Mouse (Mus musculus) thymus, adult 2 months (tissue): ENCODE measurements around the gene Trpm8. TPM values are rescaled to one million over a fixed set of nuclear protein-coding genes. Genes with fewer than 3 reads are reported as not detected.
A peak's percentile ranks its signal among the peaks of the same experiment; 100 is the strongest.

Experiments
- DNase-seq: peaks from one replicate; pipeline ENCODE4 v3.0.0; 2021
- H3K27ac ChIP-seq: fragments of 200-500 bp; 2 replicates; pipeline ENCODE4 v1.5.1; 2012; ENCODE audit warnings: low read length, control low read depth; ENCODE audit not compliant: control insufficient read depth, insufficient read depth
- H3K27me3 ChIP-seq: fragments of 200-500 bp; 2 replicates; pipeline ENCODE4 v1.6.1; 2012; ENCODE audit warnings: mild to moderate bottlenecking, low read length, moderate library complexity, mixed read lengths; ENCODE audit not compliant: control insufficient read depth, insufficient read depth
- H3K36me3 ChIP-seq: fragments of 200-500 bp; 2 replicates; pipeline ENCODE4 v1.6.1; 2012; ENCODE audit warnings: mild to moderate bottlenecking, low read length, moderate library complexity; ENCODE audit not compliant: control insufficient read depth, insufficient read depth
- H3K4me1 ChIP-seq: fragments of 200-500 bp; replicated peaks from 2 replicates; pipeline ENCODE4 v1.6.1; 2012; ENCODE audit warnings: low read length; ENCODE audit not compliant: control insufficient read depth, insufficient read depth
- H3K4me3 ChIP-seq: fragments of 200-500 bp; 2 replicates; pipeline ENCODE4 v1.5.1; 2012; ENCODE audit warnings: mild to moderate bottlenecking, low read length, control low read depth, moderate library complexity; ENCODE audit not compliant: control insufficient read depth, insufficient read depth
- CTCF ChIP-seq: fragments of 200-500 bp; IDR thresholded peaks from 2 replicates; pipeline ENCODE4 v1.5.1; 2012; ENCODE audit warnings: mild to moderate bottlenecking, control low read depth, low read length, moderate library complexity, borderline replicate concordance; ENCODE audit not compliant: control insufficient read depth, poor library complexity, insufficient read depth; ENCODE audit errors: extremely low read depth
- POLR2A ChIP-seq: fragments of 200-500 bp; IDR thresholded peaks from 2 replicates; pipeline ENCODE4 v1.6.1; 2012; ENCODE audit warnings: mild to moderate bottlenecking, low read length, control low read depth, moderate library complexity; ENCODE audit not compliant: control insufficient read depth, poor library complexity, insufficient read depth; ENCODE audit errors: extremely low read depth
- WGBS: fragments of 180-500 bp; shearing (Covaris S2); methylation state at CpG from one replicate; pipeline ENCODE4 v1.1.7; 2018; 5-methylcytosine and 5-hydroxymethylcytosine counted together
- polyA plus RNA-seq: library from polyadenylated mRNA; depleted of rRNA; stranded (reverse); fragments of >200 nt; gene quantifications from 2 replicates; pipeline ENCODE4 v1.2.3, GENCODE M21; 2012; rRNA removed

Trpm8 gene
- polyA plus RNA-seq = 0.03 and 0.08 TPM in 2 replicates

DNA sequence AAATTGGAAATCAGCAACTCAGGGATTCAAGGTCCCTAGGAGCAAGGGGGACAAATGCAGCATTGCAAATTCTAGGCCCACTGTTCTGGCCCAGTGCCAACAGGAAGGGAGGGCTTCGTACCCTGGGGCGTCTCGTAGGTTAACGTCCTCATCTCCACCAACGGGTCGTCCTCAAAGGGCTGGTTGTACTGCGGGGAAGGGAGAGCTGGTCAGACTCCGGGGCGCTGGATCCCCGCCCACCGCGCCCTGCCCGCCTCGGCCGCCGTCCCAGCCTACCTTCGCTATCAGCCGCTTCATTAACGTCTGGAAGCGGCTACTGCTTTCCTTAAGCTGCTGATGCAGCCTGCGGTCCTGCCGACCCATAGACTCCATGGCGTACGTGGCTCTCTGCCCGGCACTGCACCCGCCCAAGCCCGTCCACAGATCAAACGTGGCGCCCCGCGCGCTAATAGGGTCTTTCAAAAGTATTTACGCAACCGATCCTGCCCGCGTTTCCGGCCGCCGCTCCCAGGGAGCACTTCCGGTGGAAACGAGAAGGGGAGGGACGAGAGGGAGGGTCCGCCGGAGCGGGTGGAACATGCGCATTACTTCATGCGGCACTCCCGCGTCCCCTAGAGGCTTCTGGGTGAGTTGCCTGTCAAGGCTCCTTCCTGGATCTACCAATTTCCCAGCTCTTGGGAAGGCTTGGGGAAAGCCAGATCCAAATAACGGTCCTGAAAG, at the start of gene Trpm8, which contains the start of gene Hjurp:
Gene Trpm8 (plus strand): TSS at position 564 of the 720 bp plus-strand sequence.
Gene Hjurp (minus strand): TSS at position 536 of the 720 bp plus-strand sequence.
- peak; percentile 100 for DNase-seq
- Histone ChIP-seq H3K4me1 (peaks cover 8% of the 10 kb centered on the region), H3K4me3 (peak within 1 kb of the TSS; percentile 42), H3K27ac (peak within 1 kb of the TSS; percentile 0), H3K27me3 (no peaks in the 10 kb centered on the region), H3K36me3 (peaks cover 28% of the 10 kb centered on the region)
- TF ChIP-seq CTCF = no peak
- no peak for TF ChIP-seq POLR2A
- WGBS = 2% methylated on average over 50 of the region's 50 CpGs

DNA sequence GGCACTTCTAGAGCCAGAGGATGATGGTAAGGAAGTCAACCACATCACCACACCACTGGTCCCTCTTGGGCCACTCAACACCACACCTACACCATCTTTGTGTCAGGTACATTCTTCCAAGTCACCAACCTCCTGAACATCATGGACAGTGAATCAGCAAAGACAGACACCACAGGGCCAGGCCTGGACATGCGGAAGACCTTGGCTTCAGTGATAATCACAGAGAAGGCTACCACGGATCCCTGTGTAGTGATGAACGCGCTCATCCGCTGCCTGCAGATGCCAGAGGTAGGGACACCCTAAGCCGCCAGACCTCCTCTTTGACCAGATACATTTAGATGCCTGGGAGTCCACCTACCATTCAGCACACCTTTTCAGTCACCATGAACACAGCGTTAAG, 49.3 kb upstream of the Trpm8 start:
- Histone ChIP-seq H3K27ac (no peak overlapping the region), H3K4me3 (no peak overlapping the region), H3K36me3 (no peaks in the 10 kb centered on the region), H3K27me3 (no peaks in the 10 kb centered on the region), H3K4me1 (no peaks in the 10 kb centered on the region)
- TF ChIP-seq POLR2A (no peak), CTCF (no peak)
- WGBS = 74% methylated on average over 7 of the region's 7 CpGs
- DNase-seq = no peak

DNA sequence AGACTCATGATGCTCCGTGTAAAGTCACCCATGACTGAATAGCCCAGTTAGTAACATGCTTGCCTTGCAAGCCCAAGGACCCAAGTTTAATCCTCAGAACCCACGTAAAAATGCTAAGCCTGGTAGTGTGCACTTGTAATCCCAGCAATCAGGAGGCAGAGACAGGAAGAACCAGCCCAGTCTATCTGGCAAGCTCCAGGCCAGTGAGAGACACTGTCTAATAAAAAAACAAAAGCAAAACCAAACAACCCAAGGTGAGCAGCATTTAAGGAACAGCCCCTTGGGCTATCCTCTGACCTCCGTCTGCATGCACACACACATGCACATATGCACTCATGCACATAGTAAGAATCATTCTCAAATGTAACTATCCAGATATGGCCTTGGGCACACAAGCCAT, 47.9 kb upstream of the Trpm8 start:
- DNase-seq = no peak
- Histone ChIP-seq H3K4me1 (no peaks in the 10 kb centered on the region), H3K4me3 (no peak overlapping the region), H3K36me3 (no peaks in the 10 kb centered on the region), H3K27ac (no peak overlapping the region), H3K27me3 (no peaks in the 10 kb centered on the region)
- WGBS = 87% methylated on average over 3 of the region's 3 CpGs
- TF ChIP-seq POLR2A = no peak
- TF ChIP-seq CTCF = no peak

DNA sequence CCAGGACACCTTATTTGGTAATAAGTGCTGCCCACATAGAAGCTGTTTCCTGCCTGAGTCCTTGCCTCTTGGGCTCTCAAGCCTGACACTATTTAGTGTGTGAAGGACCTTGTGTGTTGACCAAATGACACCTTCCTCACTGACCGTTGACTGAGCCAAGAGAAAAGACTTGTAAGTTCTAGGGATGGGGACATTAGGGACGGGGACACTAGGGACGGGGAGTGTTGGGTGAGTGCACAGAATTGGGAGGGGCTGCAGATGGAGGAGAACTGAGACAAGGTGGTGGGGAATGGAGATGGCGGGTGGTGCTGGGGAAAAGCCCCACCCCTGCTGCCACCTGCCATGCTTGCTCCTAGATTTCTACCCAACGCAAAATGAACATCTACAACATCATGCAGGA, 47.5 kb upstream of the Trpm8 start:
- H3K4me3 ChIP-seq = no peak overlapping the region
- H3K27ac ChIP-seq = no peak overlapping the region
- H3K27me3 ChIP-seq = no peaks in the 10 kb centered on the region
- H3K4me1 ChIP-seq = no peaks in the 10 kb centered on the region
- TF ChIP-seq POLR2A (no peak), CTCF (no peak)
- 90% methylated on average over 5 of the region's 5 CpGs for WGBS
- no peak for DNase-seq
- H3K36me3 ChIP-seq = no peaks in the 10 kb centered on the region

DNA sequence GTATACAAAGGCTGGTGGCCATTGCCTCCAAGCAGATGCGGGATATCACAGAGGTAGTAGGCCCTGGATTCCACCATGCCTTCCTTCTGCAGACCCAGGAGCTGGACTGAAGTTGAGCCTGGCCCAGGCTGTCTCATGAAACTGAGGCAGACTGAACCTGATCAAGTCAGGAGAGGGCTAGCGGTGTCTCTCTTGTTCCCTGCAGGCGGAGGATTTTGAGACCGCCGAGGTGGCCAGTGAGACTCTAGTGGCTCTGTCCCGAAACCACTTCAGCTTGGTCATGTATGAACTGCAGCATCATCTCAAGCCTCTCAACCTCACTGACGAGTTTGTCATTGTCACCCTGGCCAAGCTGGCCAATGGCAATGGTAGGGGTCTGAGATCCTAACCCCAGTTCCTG, 47.0 kb upstream of the Trpm8 start:
- no peaks in the 10 kb centered on the region for H3K4me1 ChIP-seq
- no peak for DNase-seq
- no peak overlapping the region for H3K4me3 ChIP-seq
- H3K27ac ChIP-seq = no peak overlapping the region
- WGBS = 74% methylated on average over 7 of the region's 7 CpGs
- TF ChIP-seq CTCF = no peak
- TF ChIP-seq POLR2A = no peak
- H3K27me3 ChIP-seq = no peaks in the 10 kb centered on the region
- H3K36me3 ChIP-seq = no peaks in the 10 kb centered on the region

DNA sequence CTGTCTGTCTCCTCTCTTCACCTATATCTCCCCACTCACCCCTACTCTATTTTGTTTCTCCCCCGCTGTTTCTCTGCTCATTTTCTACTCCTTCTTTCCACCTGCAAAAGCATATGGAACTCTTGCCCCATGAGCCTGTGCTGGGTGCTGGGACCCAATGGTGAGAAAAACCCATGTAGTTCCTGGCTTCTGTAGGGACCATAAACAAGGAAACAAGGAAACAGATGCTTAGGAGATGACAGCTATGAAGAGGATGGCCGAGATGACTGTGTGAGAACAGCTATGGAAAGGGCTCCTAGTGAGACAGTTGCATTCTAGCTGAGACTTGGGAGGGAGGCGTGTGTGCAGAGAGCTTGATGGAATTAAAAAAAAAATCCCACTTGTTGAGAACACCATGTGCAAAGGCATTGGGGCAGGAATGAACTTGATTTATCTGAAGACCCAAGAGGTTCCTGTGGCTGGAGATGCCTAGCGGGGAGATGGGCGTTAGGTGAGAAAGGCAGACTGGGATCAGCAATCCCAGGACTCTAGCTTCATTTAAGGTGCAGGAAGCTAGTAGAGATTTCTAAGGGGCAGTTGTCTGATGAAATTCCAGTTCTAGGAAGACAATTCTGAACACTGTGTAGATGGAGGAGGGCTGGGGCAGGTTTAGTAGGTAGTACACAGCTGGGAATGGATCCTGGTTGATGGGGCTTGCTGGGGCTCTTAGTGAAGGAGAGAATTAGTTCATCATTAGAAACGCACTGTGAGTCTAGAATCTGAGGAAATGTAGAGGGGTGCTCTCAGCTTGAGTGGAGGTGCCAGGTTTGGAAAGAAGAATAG, 46.3 kb upstream of the Trpm8 start:
- Histone ChIP-seq H3K27me3 (no peaks in the 10 kb centered on the region), H3K36me3 (no peaks in the 10 kb centered on the region), H3K4me3 (no peak overlapping the region), H3K27ac (no peak overlapping the region), H3K4me1 (no peaks in the 10 kb centered on the region)
- TF ChIP-seq CTCF = no peak
- TF ChIP-seq POLR2A = no peak
- 80% methylated on average over 6 of the region's 6 CpGs for WGBS
- no peak for DNase-seq
